Mouse (Mus musculus) frontal cortex, postnatal 25 days (tissue): ENCODE results near the gene Psd.

Experiments
- DNase-seq, 2 experiments: peaks; one replicate each; pipeline ENCODE4 v3.0.0; 2022; ENCODE audit warnings: low spot score in 2 of 2

The Psd gene

DNA sequence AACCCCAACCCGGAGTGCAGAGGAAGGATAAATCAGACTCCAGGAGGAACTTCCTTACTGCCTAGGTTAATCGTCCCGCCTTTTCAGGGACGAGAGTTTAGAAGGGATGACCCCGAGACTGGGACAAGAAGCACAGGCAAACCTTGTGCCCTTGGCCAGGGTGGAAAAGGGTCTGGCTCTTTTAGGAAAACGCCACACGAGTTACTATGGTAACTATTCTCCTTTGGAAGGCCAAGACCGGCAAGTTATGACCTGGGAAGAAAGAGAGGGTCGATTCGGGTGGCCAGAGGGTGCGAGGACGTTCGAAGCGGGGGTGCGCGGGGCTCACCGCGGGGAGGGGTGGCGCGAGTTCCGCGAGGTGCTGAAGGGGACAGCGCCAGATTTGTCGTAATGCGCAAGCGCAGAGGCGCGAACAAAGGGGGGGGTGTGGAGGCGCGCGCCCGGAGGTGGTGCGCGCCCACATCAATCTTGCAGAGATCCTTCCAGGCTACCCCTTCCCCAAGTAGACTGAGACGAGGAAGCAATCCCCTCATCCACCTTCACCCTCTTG, at the start of gene Psd:
Gene Psd (minus strand): TSS at position 401 of the 550 bp plus-strand sequence.
- DNase-seq = no peak

DNA sequence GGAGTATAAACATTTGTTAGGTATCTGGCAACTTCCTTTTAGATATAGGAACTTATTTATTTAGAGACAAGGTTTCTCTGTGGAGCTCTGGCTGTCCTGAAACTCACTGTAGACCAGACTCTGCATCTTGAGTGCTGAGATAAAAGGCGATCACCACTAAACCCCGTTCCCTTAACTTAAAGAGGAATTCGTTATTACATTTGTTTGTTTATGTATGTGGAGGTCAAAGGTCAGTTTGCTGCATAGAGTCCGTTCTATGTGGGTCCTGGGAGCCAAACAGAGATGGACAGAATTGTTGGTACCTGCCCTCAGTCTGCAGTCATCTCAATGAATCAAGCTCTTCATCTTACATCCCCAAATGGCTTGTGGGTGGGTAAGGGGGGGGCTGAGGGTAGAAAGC, 48.9 kb upstream of the Psd start:
- no peak for DNase-seq

DNA sequence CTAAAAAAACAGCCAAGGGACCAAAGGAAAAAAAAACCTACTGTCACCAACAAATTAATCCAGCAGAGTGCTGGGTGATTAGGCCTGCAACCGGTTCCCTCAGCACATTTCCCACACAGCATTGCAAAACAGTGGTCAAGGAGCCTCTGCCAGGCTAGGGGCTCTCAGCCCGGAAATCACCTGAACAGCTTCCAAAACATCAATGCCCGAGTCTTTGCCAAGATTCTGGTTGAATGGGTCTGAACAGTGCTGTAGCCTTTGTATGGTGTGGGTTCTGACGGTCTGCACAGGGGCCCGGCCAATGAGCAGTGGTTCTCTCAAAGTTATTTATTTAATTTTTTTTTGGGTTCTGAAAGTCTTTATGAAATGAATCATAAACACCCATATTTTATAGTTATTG, 48.5 kb upstream of the Psd start:
- no peak for DNase-seq

- no peak for DNase-seq
Measured at GRCm38 (mm10) chr19:46374477-46375088, 47.6 kb upstream of the Psd start.

DNA sequence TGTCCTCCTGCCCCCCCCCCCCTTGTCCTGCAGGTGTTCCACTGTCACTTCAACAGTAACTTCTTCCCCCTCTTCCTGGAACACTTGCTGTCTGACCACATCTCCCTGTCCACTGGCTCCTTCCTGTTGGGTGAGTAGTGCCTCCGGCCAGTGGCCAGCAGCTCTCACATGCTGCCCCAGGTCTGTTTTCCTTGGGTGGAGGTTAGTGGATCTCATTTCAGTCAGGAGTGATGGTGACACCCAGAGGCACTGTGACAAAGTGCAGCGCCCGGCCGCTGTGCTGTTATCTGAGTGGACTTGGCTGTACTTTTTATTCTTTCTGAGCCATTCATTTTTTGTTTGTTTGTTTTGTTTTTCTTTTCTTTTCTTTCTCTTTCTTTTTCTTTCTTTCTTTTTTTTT, 42.2 kb upstream of the Psd start:
- DNase-seq = peak; percentile 42 to 44

DNA sequence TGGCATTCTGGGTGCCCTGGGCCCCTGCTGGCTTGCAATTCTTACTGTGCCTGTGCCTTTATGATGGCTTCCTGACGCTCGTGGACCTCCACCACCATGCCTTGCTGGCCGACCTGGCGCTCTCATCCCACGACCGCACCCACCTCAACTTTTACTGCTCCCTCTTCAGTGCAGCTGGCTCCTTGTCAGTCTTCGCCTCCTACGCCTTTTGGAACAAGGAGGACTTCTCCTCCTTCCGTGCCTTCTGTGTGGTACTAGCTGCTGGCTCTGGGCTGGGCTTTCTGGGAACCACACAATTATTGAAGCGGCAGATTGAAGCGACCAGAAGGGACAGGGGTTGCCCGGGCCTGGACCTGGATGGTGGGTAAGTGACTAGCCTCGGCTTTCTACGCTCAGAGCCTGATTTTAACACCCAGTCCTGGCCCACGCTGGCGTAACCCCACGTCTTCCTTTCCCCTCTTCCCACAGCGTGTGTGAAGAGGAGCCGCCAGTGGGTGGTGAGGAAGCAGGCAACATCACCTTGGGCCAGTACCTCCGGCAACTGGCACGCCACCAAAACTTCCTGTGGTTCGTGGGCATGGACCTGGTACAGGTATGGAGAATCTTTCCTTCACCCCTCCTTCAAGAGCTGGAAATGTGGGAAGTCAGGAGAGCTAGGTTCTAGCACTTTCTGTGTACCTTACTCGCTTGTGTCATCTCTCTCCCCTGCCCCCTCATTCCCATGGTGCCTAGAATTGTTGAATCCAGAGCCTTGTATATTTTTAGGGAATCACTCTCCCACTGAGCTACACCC, 41.0 kb upstream of the Psd start:
- peak in 1 of 2 experiments; percentile 44 for DNase-seq

DNA sequence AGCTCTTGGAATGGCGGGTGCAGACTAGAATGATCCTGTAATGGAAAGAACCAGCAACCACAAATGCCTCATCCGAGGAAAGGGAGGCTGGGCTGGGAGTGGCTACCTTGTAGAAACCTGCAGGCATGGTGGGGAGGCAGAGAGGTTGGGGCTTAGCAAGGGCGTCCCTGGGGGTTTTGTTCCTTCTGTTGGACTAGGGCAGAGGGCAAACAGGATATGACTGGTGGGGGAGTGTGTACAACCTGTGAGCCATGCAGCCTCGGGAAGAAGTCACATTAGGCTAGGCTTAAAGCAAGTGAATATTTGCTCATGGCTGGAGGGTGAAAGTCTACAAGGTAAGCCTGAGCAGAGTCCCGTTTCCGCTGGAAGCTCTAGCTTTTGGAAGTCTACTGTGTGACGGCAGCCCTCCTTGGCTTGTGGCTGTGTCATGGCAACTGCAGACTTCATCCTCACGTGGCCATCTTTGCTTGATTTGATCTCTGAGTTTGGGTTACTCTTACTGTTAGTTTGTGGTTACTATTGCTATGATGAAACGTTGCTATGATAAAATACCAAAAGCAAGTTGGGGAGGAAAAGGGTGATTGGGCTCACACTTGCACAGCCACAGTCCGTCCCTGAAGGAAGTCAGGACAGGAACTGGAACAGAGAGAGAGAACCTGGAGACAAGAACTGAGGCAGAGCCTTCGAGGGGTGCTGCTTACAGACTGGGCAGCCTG, 36.5 kb upstream of the Psd start:
- no peak for DNase-seq

DNA sequence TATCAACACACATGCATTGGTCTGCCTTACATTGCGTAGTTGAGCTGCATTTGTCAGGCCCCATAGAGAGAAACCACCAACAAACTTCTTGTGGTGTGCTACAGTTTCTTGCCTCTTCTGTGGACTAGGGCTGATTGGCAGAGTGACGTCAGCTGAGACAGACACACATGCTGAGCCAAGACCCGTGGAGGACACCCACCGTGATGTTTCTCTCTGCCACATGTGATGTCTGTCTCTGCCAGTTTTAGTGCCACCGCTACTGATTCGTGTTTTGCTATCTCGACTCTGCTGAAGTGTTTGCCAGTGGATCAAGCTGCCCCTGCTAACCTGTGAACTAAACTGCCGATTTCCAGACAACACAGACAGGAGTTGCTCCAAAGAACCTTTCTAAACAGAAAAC, 35.1 kb upstream of the Psd start:
- no peak for DNase-seq

- DNase-seq = no peak
Measured at GRCm38 (mm10) chr19:46358381-46358780, 31.4 kb upstream of the Psd start.

GRCm38 (mm10) chr19:46357344-46358280, 30.7 kb upstream of the Psd start:
- no peak for DNase-seq

DNA sequence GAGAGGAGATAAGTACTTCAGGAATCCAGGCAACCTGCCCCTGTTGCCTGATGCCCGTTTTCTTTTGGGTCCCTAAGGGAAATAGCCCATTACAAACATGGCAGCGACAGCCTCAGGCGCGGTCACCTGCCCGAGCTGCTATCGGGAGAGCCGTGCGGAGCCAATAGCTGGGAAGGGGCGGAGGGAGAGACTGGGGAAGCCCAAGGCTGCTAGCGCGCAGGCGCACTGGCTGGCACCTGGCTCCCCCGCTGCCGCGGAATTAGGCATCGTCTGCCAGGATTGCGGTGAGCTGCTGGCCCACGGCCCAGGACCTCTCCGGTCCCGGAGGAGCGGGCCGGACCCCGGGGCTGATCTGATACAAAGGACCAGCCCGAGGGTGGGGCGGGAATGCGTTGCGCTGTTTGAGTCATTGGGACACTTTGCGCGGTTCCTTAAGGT, 29.8 kb upstream of the Psd start:
- peak; percentile 72 to 83 for DNase-seq

DNA sequence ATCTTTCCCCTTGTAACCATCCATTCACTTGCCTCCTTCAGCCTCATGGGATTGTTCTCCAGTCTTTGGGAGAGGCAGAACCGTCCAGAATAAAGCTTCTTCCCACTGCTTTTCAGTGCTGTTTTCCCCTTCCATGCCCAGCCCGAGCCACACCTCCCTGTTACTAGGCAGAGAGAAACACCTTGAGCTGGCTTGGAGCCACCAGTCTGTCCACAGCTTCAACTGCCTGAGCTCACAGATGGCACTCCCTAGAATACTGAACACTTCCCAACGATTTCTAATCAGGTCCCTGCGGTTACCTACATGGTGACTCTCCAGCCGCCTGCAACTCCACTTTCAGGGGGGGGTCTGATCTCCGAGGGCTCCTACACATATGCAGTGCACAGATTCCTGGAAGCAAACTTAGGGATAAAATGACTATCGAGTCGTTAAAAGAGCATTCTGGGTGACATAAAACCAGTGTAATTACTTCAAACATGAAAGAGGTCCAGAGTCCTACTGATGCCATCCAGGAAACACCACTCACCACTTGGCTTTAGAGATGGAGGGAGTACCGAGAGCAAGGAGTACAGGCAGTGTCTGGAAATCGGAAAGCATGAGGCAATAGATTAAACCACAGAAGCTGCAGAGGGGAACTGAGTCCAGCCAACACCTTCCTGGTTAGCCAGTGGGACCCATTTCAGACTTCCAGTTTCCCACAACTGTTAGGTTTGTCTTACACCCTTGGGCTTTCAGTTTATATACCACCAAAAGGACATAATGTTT, 23.4 kb upstream of the Psd start, which contains the start of gene 2310034G01Rik:
Gene 2310034G01Rik (minus strand): TSS at position 135 of the 765 bp plus-strand sequence.
- DNase-seq = no peak

GRCm38 (mm10) chr19:46349550-46349949, 22.6 kb upstream of the Psd start:
- no peak for DNase-seq

- DNase-seq = peak; percentile 70 to 85
Measured at GRCm38 (mm10) chr19:46348761-46349458, 22.0 kb upstream of the Psd start.

GRCm38 (mm10) chr19:46347936-46348668, 21.1 kb upstream of the Psd start:
- no peak for DNase-seq

DNA sequence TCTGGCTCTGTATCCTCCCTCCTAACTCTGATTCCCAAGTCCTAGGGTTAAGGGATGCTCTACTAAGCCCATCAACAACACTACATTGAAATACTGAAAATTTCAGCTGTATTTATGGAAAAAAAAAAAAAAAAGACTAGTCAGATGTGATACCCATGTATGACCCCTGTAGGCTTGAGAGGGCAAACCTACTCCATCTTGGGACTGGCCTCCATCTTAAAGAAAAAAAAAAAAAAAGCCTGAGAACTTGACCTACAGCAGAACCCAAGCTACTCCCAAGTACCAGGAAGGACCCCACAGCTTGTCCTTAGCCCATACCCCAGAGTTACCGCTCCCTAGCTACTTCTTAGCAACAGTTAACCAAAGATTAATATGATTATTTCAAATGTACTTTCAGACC, 20.2 kb upstream of the Psd start:
- no peak for DNase-seq

- DNase-seq = no peak
Measured at GRCm38 (mm10) chr19:46344710-46345419, 17.9 kb upstream of the Psd start.

DNA sequence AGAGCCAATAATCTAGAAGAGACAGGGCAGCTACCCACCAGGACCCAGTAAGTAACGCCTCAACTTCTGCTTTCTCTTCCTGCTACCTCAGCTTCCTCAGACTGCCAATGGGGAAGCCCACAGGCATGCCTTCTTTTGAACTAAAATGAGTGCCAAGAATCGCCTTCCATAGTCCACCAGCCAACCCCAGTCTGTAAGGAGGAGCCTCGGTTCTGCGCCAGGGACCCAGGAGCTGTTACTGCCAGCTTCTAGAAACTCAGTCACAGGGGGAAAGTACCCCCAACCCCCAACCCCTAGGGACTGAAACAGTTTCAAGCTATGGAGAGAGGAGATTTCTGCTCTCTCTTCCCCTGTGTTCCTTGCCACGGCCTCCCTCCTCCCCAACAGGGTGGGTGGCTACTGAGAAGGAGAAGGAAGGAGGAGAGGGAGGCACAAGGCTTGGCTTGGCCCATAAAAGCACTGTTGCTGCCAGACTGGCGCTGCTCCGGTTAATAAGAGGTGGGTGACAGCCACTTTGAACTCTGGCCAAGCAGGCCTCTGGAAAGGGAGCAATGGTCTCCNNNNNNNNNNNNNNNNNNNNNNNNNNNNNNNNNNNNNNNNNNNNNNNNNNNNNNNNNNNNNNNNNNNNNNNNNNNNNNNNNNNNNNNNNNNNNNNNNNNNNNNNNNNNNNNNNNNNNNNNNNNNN, 12.5 kb upstream of the Psd start:
- DNase-seq = no peak
